In the genomic region with DNA sequence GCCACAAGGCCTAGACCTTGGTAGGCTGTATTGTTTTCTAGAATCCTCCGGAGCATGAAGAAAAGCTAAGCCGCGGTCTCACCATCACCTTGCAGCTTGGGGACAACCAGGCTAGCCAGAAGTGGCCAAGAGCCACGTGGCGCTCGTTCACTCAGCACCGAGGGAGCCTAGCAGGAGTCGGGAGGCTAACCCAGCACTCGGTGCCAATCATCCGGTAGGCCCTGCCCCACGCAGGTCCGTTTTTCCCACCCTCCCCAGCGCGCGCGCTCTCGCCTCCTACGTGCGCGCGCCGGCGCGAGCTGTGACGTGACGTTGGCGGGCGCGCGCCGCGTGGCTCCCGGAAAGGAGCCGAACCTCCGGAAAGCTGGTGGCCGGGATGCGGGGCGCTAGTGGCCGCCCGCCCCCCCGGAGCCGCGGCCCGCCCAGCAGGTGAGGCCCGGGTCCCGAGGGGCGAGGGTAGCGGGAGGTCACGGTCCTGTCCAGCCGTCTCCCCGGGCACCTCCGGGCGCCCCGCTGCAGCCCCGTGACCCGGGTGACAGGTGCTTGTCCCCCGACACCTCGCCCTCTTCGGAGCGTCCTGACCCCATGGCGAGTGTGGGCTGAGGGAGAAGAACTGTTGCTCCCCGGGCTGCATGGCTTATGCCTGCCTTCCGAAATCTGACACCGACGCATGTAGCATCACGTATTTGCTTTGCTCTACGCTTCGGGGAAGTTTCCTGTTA, we compare ENCODE assay signal across 8 mouse cellular contexts. TPM values are rescaled to one million over a fixed set of nuclear protein-coding genes. Genes with fewer than 3 reads are reported as not detected.
DNase-seq lines count a peak whose midpoint lies in the region; ATAC-seq and TF ChIP-seq lines count a peak whose summit lies in the region.
"Not testable (repeated sequence)": the region's sequence is repeated elsewhere in the genome, so short reads cannot be mapped to it uniquely, and the experiment has no call there.

Entpd4b (plus strand) TSS at position 315 of the 722 bp plus-strand sequence.

- DNase-seq in adrenal gland, postnatal 10 days; gastrocnemius, postnatal 4 days (ENCODE audit: low spot score in 2 of 2); heart, postnatal 4 days; kidney, postnatal 0 days (ENCODE audit: low spot score): not testable (repeated sequence)

- not testable (repeated sequence) for TF ChIP-seq CTCF in kidney, postnatal 0 days (IDR thresholded peaks at IDR 0.05; ENCODE audit: low read depth)

- H3K4me3 ChIP-seq in kidney, postnatal 0 days (replicated peaks; ENCODE audit: low read depth, low read length); limb, embryonic 12.5 days (replicated peaks); stomach, embryonic 15.5 days (replicated peaks): not testable (repeated sequence)

- H3K36me3 ChIP-seq in kidney, postnatal 0 days (ENCODE audit: insufficient read depth, low read length); limb, embryonic 12.5 days; stomach, embryonic 15.5 days: not testable (repeated sequence)

- WGBS in kidney, postnatal 0 days: no CpG with 5 or more reads among the region's 68 CpGs
- WGBS in limb, embryonic 12.5 days: no CpG with 5 or more reads among the region's 68 CpGs
- WGBS in stomach, embryonic 15.5 days: no CpG with 5 or more reads among the region's 68 CpGs

- not testable (repeated sequence) for H3K27ac ChIP-seq in kidney, postnatal 0 days; limb, embryonic 12.5 days; stomach, embryonic 15.5 days

- H3K4me2 ChIP-seq in kidney, postnatal 0 days (ENCODE audit: low read length); limb, embryonic 12.5 days; stomach, embryonic 15.5 days: not testable (repeated sequence)

- H3K9ac ChIP-seq in kidney, postnatal 0 days (ENCODE audit: low read depth, low read length); limb, embryonic 12.5 days (replicated peaks); stomach, embryonic 15.5 days: not testable (repeated sequence)

- H3K4me1 ChIP-seq in kidney, postnatal 0 days (replicated peaks; ENCODE audit: insufficient read depth, low read length); limb, embryonic 12.5 days (replicated peaks); stomach, embryonic 15.5 days: not testable (repeated sequence)

- not testable (repeated sequence) for H3K9me3 ChIP-seq in kidney, postnatal 0 days (replicated peaks; ENCODE audit: low read length); limb, embryonic 12.5 days; stomach, embryonic 15.5 days

- H3K27me3 ChIP-seq in kidney, postnatal 0 days (ENCODE audit: insufficient read depth, low read length); limb, embryonic 12.5 days; stomach, embryonic 15.5 days (replicated peaks): not testable (repeated sequence)

- peak; percentile 72 for ATAC-seq in erythroblast, adult 5-6 weeks (replicated peaks; ENCODE audit: low FRiP score, poor library complexity, severe bottlenecking)
- ATAC-seq in kidney, postnatal 0 days (replicated peaks; ENCODE audit: low FRiP score, low read depth): peak; percentile 94
- ATAC-seq in limb, embryonic 12.5 days (ENCODE audit: insufficient number of reproducible peaks, insufficient read depth, low FRiP score, low TSS enrichment, low read depth): peak; percentile 89
- peak; percentile 92 for ATAC-seq in megakaryocyte-erythroid progenitor cell, adult 5-6 weeks (replicated peaks; ENCODE audit: low FRiP score, low TSS enrichment, poor library complexity, severe bottlenecking)
- peak; percentile 95 for ATAC-seq in stomach, embryonic 15.5 days (ENCODE audit: insufficient read depth, low FRiP score, low read depth)

RNA-seq across cellular contexts. Expression of gene Entpd4b, which starts in this region (rescaled TPM):
- 10 to 100 TPM; 62.8 to 92.8 TPM for total RNA-seq in adrenal gland, postnatal 10 days (2021)
- 0.58 and 1.5 TPM in 2 replicates for total RNA-seq in erythroblast, adult 5-6 weeks (2015; ENCODE audit: low replicate concordance)
- 0.85 and 1.3 TPM in 2 replicates for total RNA-seq in erythroblast, adult 5-6 weeks (2017; ENCODE audit: low replicate concordance)
- total RNA-seq in gastrocnemius, postnatal 4 days (2021): 10 to 100 TPM; 26.5 to 28.2 TPM
- 10 to 100 TPM; 24.9 to 25.2 TPM for total RNA-seq in heart, postnatal 4 days (2021)
- 14.8 and 16.2 TPM in 2 replicates for polyA plus RNA-seq in kidney, postnatal 0 days (2015; fragmentation: Nextera tagmentation; extraction: Ambion mirVana)
- 10.8 and 11.4 TPM in 2 replicates for polyA plus RNA-seq in limb, embryonic 12.5 days (2016; fragmentation: Nextera tagmentation; extraction: Ambion mirVana)
- total RNA-seq in megakaryocyte-erythroid progenitor cell, adult 5-6 weeks (2014; fragmentation: Nextera tagmentation): 12.3 and 13.0 TPM in 2 replicates
- total RNA-seq in megakaryocyte-erythroid progenitor cell, adult 5-6 weeks (2017): 8.6 and 10.4 TPM in 2 replicates
- polyA plus RNA-seq in stomach, embryonic 15.5 days (2015; fragmentation: Nextera tagmentation; extraction: Ambion mirVana): 16.6 and 17.1 TPM in 2 replicates
